Mouse (Mus musculus): Measurements from ENCODE around the gene Hamp.

GRCm38 (mm10) chr7:30962862-30963261 is 19.0 kb upstream of the Hamp start:
- no peak for TF ChIP-seq POLR2A (IDR thresholded peaks at IDR 0.05; ENCODE audit: borderline replicate concordance, low read depth, low read length)
- TF ChIP-seq CTCF (IDR thresholded peaks at IDR 0.05; ENCODE audit: low read depth, low read length): no peak
